Mouse (Mus musculus) gastrocnemius, postnatal 10 days (tissue): Measurements from ENCODE around the gene Sirt4. TPM values are rescaled to one million over a fixed set of nuclear protein-coding genes. Genes with fewer than 3 reads are reported as not detected.
A peak's percentile ranks its signal among the peaks of the same experiment; 100 is the strongest.
"Not testable (repeated sequence)": the region's sequence is repeated elsewhere in the genome, so short reads cannot be mapped to it uniquely, and the experiment has no call there.

Source experiments
- DNase-seq: peaks from one replicate; pipeline ENCODE4 v3.0.0; 2021; ENCODE audit warnings: mixed read lengths
- long read RNA-seq, 2 experiments: library from polyadenylated mRNA; stranded (forward); transcript quantifications; one replicate each; pipeline ENCODE4 v2.0.0; 2021
- total RNA-seq, 2 experiments: library from RNA; stranded (reverse); gene quantifications; 2 replicates each; pipeline ENCODE4 v1.2.3; 2021

The Sirt4 gene
- total RNA-seq: 10 to 100 TPM; 12.7 to 16.6 TPM
- long read RNA-seq, experiment 1, transcript Sirt4-201 (5 exons, 1,794 nt): major isoform, 7 of 12 reads
- long read RNA-seq, experiment 1, partial matches to known transcripts: 1 of 12 reads
- long read RNA-seq, experiment 1, other reads (novel, unspliced or antisense): 4 of 12 reads
- long read RNA-seq, experiment 2, transcript Sirt4-201 (5 exons, 1,794 nt): major isoform, 10 of 13 reads
- long read RNA-seq, experiment 2, partial matches to known transcripts: 0 of 13 reads
- long read RNA-seq, experiment 2, other reads (novel, unspliced or antisense): 3 of 13 reads

GRCm38 (mm10) chr5:115483947-115484920 is at the start of gene Sirt4:
Sirt4 (minus strand) TSS chr5:115484725.
- peak; percentile 51 for DNase-seq

GRCm38 (mm10) chr5:115531671-115532270 is 47.2 kb upstream of the Sirt4 start:
- DNase-seq: peak; percentile 83

- DNase-seq: peak; percentile 42
These were observed 45.9 kb upstream of the Sirt4 start for GRCm38 (mm10) chr5:115530447-115530809.

GRCm38 (mm10) chr5:115529742-115530446 is 45.4 kb upstream of the Sirt4 start:
- DNase-seq: peak; percentile 9

- no peak for DNase-seq
These were observed 44.8 kb upstream of the Sirt4 start for GRCm38 (mm10) chr5:115529364-115529741.

- DNase-seq: no peak
These were observed 43.6 kb upstream of the Sirt4 start for GRCm38 (mm10) chr5:115528128-115528527.

GRCm38 (mm10) chr5:115526456-115527202 is 42.1 kb upstream of the Sirt4 start:
- DNase-seq: no peak

GRCm38 (mm10) chr5:115525943-115526342 is 41.4 kb upstream of the Sirt4 start:
- no peak for DNase-seq

- DNase-seq: no peak
These were observed 40.9 kb upstream of the Sirt4 start for GRCm38 (mm10) chr5:115525416-115525815.

GRCm38 (mm10) chr5:115524471-115524870 is 39.9 kb upstream of the Sirt4 start:
- DNase-seq: no peak

GRCm38 (mm10) chr5:115523971-115524370 is 39.4 kb upstream of the Sirt4 start:
- peak; percentile 43 for DNase-seq

- no peak for DNase-seq
These were observed 38.5 kb upstream of the Sirt4 start for GRCm38 (mm10) chr5:115522981-115523499.

GRCm38 (mm10) chr5:115522531-115522930 is 38.0 kb upstream of the Sirt4 start:
- DNase-seq: no peak

- DNase-seq: peak; percentile 27
These were observed 37.3 kb upstream of the Sirt4 start for GRCm38 (mm10) chr5:115521553-115522461.

GRCm38 (mm10) chr5:115520325-115520869 is 35.9 kb upstream of the Sirt4 start:
- peak; percentile 47 for DNase-seq

- DNase-seq: not testable (repeated sequence)
These were observed 33.7 kb upstream of the Sirt4 start for GRCm38 (mm10) chr5:115518214-115518613.

- no peak for DNase-seq
These were observed 33.0 kb upstream of the Sirt4 start for GRCm38 (mm10) chr5:115517501-115517900.

- no peak for DNase-seq
These were observed 32.4 kb upstream of the Sirt4 start for GRCm38 (mm10) chr5:115516908-115517307.

- peak; percentile 19 for DNase-seq
These were observed 31.8 kb upstream of the Sirt4 start for GRCm38 (mm10) chr5:115516081-115516907.
